Mouse (Mus musculus): Measurements from ENCODE around the gene Fam229a. TPM values are rescaled to one million over a fixed set of nuclear protein-coding genes. Genes with fewer than 3 reads are reported as not detected.
"Not testable (repeated sequence)": the region's sequence is repeated elsewhere in the genome, so short reads cannot be mapped to it uniquely, and the experiment has no call there.

Fam229a gene
- total RNA-seq, 1 experiment from 2014 or later, result not detected

GRCm38 (mm10) chr4:129514300-129514898 lies 23.4 kb downstream of the Fam229a start:
- ATAC-seq (replicated peaks; ENCODE audit: low read depth, poor library complexity, severe bottlenecking), result peak; percentile 62

GRCm38 (mm10) chr4:129516925-129517324 lies 25.9 kb downstream of the Fam229a start:
- ATAC-seq (replicated peaks; ENCODE audit: low read depth, poor library complexity, severe bottlenecking), result no peak

GRCm38 (mm10) chr4:129518519-129518918 lies 27.5 kb downstream of the Fam229a start:
- no peak for ATAC-seq (replicated peaks; ENCODE audit: low read depth, poor library complexity, severe bottlenecking)

- no peak for ATAC-seq (replicated peaks; ENCODE audit: low read depth, poor library complexity, severe bottlenecking)
These were observed 34.3 kb downstream of the Fam229a start for GRCm38 (mm10) chr4:129525338-129525737.

- ATAC-seq (replicated peaks; ENCODE audit: low read depth, poor library complexity, severe bottlenecking), result no peak
These were observed 34.9 kb downstream of the Fam229a start for GRCm38 (mm10) chr4:129525889-129526288.

- not testable (repeated sequence) for ATAC-seq (replicated peaks; ENCODE audit: low read depth, poor library complexity, severe bottlenecking)
These were observed 37.9 kb downstream of the Fam229a start for GRCm38 (mm10) chr4:129528901-129529300.

GRCm38 (mm10) chr4:129540012-129540411 lies 49.0 kb downstream of the Fam229a start:
- ATAC-seq (replicated peaks; ENCODE audit: low read depth, poor library complexity, severe bottlenecking), result no peak

Other genes starting within 250 kb of the Fam229a start
- gene C77080, start 229.8 kb upstream of the Fam229a start, total RNA-seq (2017), result 0.15 and 1.1 TPM in 2 replicates
- not detected in 2 replicates for gene Sync, start 203.6 kb upstream of the Fam229a start, total RNA-seq (2017)
- 120 and 139 TPM in 2 replicates for gene Rbbp4, start 155.8 kb upstream of the Fam229a start, total RNA-seq (2017)
- gene Zbtb8os, start 155.5 kb upstream of the Fam229a start, total RNA-seq (2017), result 59.1 and 73.1 TPM in 2 replicates
- 9.6 and 10.6 TPM in 2 replicates for gene Zbtb8a, start 113.1 kb upstream of the Fam229a start, total RNA-seq (2017)
- not detected in 2 replicates for gene Zbtb8b, start 50.3 kb upstream of the Fam229a start, total RNA-seq (2017)
- 23.9 and 26.4 TPM in 2 replicates for gene Bsdc1, start 29.6 kb upstream of the Fam229a start, total RNA-seq (2017)
- gene Tssk3, start 168 bp upstream of the Fam229a start, total RNA-seq (2017), result not detected in 2 replicates
- 80.7 and 93.1 TPM in 2 replicates for gene Marcksl1, start 22.4 kb downstream of the Fam229a start, total RNA-seq (2017)
- 75.8 and 103 TPM in 2 replicates for gene Hdac1, start 51.5 kb downstream of the Fam229a start, total RNA-seq (2017)
- 8.1 and 17.5 TPM in 2 replicates for gene Lck, start 82.5 kb downstream of the Fam229a start, total RNA-seq (2017)
- not detected in 2 replicates for gene Fam167b, start 87.4 kb downstream of the Fam229a start, total RNA-seq (2017)
- gene Eif3i, start 109.5 kb downstream of the Fam229a start, total RNA-seq (2017), result 256 and 262 TPM in 2 replicates
- gene Tmem234, start 109.5 kb downstream of the Fam229a start, total RNA-seq (2017), result 82.7 and 92.3 TPM in 2 replicates
- gene Dcdc2b, start 123.1 kb downstream of the Fam229a start, total RNA-seq (2017), result not detected in 2 replicates
- 11.1 and 17.1 TPM in 2 replicates for gene Iqcc, start 127.9 kb downstream of the Fam229a start, total RNA-seq (2017)
- 48.6 and 59.3 TPM in 2 replicates for gene Ccdc28b, start 132.8 kb downstream of the Fam229a start, total RNA-seq (2017)
- gene Txlna, start 149.9 kb downstream of the Fam229a start, total RNA-seq (2017), result 112 and 134 TPM in 2 replicates
- 21.9 and 26.2 TPM in 2 replicates for gene Kpna6, start 181.6 kb downstream of the Fam229a start, total RNA-seq (2017)
- gene Tmem39b, start 205.6 kb downstream of the Fam229a start, total RNA-seq (2017), result 7.9 and 9.6 TPM in 2 replicates